Mouse (Mus musculus) kidney, adult 2 months (tissue): ENCODE measurements around the gene Sf1. TPM values are rescaled to one million over a fixed set of nuclear protein-coding genes. Genes with fewer than 3 reads are reported as not detected.

Experiments used
- DNase-seq: peaks from one replicate; pipeline ENCODE4 v3.0.0; 2021
- H3K27ac ChIP-seq: fragments of 200-500 bp; 2 replicates; pipeline ENCODE4 v1.5.1; 2012; ENCODE audit warnings: low read depth, low read length, control low read depth, inconsistent platforms; ENCODE audit not compliant: insufficient read depth
- H3K27me3 ChIP-seq: fragments of 200-500 bp; replicated peaks from 2 replicates; pipeline ENCODE4 v1.6.1; 2012; ENCODE audit warnings: mild to moderate bottlenecking, moderate library complexity, low read length, inconsistent platforms; ENCODE audit not compliant: control insufficient read depth, insufficient read depth
- H3K36me3 ChIP-seq: fragments of 200-500 bp; 2 replicates; pipeline ENCODE4 v1.6.1; 2012; ENCODE audit warnings: mild to moderate bottlenecking, moderate library complexity, low read length, inconsistent platforms; ENCODE audit not compliant: control insufficient read depth, insufficient read depth
- H3K4me1 ChIP-seq: fragments of 200-500 bp; 2 replicates; pipeline ENCODE4 v1.6.1; 2011; ENCODE audit warnings: low read length; ENCODE audit not compliant: control insufficient read depth, insufficient read depth
- H3K4me3 ChIP-seq: fragments of 200-500 bp; 2 replicates; pipeline ENCODE4 v1.5.1; 2011; ENCODE audit warnings: mild to moderate bottlenecking, low read depth, low read length, control low read depth; ENCODE audit not compliant: insufficient read depth
- CTCF ChIP-seq: fragments of 200-500 bp; conservative IDR thresholded peaks from 2 replicates; pipeline ENCODE4 v1.5.1; 2011; ENCODE audit warnings: low read depth, mild to moderate bottlenecking, control low read depth, low read length, moderate library complexity, mixed read lengths; ENCODE audit not compliant: insufficient read depth, insufficient read length
- POLR2A ChIP-seq: fragments of 200-500 bp; IDR thresholded peaks from one replicate; pipeline ENCODE4 v1.6.1; 2011; ENCODE audit warnings: low read depth, low read length, control low read depth
- WGBS: fragments of 180-500 bp; shearing (Covaris S2); methylation state at CpG from one replicate; pipeline ENCODE4 v1.1.7; 2018; 5-methylcytosine and 5-hydroxymethylcytosine counted together
- polyA plus RNA-seq: library from polyadenylated mRNA; depleted of rRNA; stranded (reverse); fragments of >200 nt; gene quantifications from 2 replicates; pipeline ENCODE4 v1.2.3, GENCODE M21; 2012

Sf1 gene
- polyA plus RNA-seq, 1 experiment, result 71.3 TPM

DNA sequence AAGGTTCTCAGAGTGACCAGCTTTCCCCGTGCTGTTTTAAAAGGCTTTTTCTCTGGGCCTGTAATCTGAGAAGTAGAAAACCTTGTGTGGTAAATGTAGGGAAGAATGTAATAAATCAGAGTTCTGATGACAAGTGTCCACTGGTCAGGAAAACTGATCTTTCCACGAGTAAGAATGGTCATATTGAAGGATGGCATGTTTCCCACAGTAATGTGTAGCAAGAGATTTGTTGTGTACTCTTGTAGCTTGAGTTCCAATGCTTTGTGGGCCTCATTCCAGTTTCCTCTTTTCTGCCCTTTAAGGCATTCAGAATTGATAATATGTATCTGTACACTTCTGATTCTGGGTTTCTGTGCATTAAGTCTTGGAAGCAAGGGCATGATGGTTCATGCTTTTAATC is 1.4 kb downstream of the Sf1 start:
- no peak for TF ChIP-seq CTCF
- TF ChIP-seq POLR2A, result no peak
- H3K36me3 ChIP-seq, result peaks cover 19% of the 10 kb centered on the region
- DNase-seq, result no peak
- no peak overlapping the region for H3K27ac ChIP-seq
- peaks cover 4% of the 10 kb centered on the region; the same call in 1 of the 2 replicates for H3K4me1 ChIP-seq
- H3K4me3 ChIP-seq, result peak overlapping the region; percentile 97
- 0% methylated on average over 2 of the region's 2 CpGs for WGBS
- H3K27me3 ChIP-seq, result no peaks in the 10 kb centered on the region

DNA sequence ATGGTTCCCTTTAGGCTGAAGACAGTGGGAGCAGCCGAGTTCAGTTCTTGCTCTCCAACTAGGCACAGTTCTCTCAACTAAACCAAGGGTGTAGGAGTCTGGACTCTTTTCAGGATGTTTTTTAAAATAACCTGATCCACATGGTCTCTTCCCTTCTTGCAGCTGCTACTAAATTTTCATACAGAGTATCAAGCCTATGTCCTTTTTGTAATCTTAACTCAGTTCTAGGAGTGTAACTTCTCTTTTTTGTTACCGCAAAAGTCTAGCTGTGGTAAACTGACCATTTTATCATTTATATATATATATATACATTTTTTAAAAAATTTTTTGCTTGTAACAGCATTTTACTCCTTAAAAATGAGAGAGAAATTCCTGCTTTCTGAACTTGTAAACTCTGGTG is 6.7 kb downstream of the Sf1 start:
- 76% methylated on average over 2 of the region's 2 CpGs for WGBS
- no peak for TF ChIP-seq POLR2A
- no peak for TF ChIP-seq CTCF

DNA sequence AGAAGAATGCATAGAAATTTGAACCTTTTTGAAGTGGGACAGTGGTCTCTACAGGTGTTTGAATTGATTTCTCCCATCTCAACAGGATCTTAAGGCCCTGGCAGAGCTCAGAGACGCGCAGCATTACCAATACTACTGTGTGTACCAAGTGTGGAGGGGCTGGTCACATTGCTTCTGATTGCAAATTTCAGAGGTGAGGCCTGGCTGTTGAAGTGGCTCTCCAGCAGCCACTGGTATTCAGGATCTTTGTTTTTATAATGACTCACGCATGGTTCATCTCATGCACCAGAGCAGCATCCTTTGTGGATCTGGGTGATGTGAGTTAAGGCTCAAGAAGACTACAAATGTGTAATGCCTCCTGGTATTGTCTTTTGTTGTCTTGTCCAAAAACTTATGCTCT is 8.9 kb downstream of the Sf1 start:
- H3K27me3 ChIP-seq, result no peaks in the 10 kb centered on the region

More for the DNA sequence above, 6.7 kb downstream of the Sf1 start:
- H3K27ac ChIP-seq, result no peak overlapping the region
- H3K4me1 ChIP-seq, result peaks cover 4% of the 10 kb centered on the region; the same call in 1 of the 2 replicates
- no peak overlapping the region for H3K4me3 ChIP-seq
- H3K27me3 ChIP-seq, result no peaks in the 10 kb centered on the region
- peaks cover 35% of the 10 kb centered on the region for H3K36me3 ChIP-seq
- DNase-seq, result no peak

DNA sequence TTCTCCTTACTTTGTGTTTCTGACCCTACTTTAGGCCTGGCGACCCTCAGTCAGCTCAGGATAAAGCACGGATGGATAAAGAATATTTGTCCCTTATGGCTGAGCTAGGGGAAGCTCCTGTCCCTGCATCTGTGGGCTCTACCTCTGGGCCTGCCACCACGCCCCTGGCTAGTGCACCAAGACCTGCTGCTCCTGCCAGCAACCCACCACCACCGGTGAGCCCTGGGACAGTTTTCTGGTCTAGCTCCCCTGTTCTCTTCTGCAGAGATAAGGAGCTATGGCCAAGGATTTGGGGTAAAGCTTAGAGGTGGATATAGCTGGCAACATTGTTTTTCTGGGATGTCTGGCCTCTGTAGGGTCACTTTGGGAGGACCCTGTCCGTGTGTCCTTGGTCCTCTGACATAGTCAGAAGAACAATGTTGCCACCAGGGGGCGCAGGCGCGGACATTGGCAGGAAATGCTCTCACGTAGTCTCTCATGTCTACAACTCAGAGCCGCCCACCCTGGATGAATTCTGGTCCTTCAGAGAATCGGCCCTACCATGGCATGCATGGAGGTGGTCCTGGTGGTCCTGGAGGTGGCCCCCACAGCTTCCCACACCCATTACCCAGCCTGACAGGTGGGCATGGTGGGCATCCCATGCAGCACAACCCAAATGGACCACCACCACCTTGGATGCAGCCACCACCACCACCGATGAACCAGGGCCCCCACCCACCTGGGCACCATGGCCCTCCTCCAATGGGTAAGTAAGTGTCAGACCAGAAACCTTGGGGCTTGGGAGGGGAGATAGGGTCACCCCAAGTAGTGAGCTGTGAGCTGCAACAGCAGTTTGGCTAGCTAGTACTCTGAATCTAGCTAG is 10.3 kb downstream of the Sf1 start:
- Histone ChIP-seq H3K4me1 (no peaks in the 10 kb centered on the region), H3K36me3 (peaks cover 30% of the 10 kb centered on the region), H3K4me3 (no peak overlapping the region), H3K27me3 (no peaks in the 10 kb centered on the region), H3K27ac (no peak overlapping the region)
- TF ChIP-seq POLR2A (no peak), CTCF (peak; percentile 71)
- WGBS, result 50% methylated on average over 12 of the region's 12 CpGs
- DNase-seq, result peak; percentile 79

More for the DNA sequence above, 8.9 kb downstream of the Sf1 start:
- no peak for DNase-seq
- Histone ChIP-seq H3K36me3 (peaks cover 32% of the 10 kb centered on the region), H3K4me1 (no peaks in the 10 kb centered on the region), H3K27ac (no peak overlapping the region), H3K4me3 (no peak overlapping the region)
- 96% methylated on average over 3 of the region's 3 CpGs for WGBS
- TF ChIP-seq CTCF (no peak), POLR2A (no peak)

DNA sequence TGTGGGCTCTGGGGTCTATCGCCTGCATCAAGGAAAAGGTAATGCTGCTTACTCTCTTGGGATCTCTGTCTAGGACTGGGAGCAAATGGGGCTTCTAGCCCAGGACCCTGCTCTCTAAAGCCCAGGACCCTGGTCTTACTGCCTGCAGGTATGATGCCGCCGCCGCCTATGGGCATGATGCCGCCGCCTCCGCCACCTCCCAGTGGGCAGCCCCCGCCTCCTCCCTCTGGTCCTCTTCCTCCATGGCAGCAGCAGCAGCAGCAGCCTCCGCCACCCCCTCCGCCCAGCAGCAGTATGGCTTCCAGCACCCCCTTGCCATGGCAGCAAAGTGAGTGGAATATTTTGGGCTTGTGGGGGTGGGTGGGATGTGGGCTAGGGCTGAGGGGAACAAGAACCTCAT is 11.1 kb downstream of the Sf1 start:
- 98% methylated on average over 10 of the region's 10 CpGs for WGBS
- TF ChIP-seq POLR2A, result no peak
- no peak for TF ChIP-seq CTCF
- H3K4me3 ChIP-seq, result no peak overlapping the region
- H3K4me1 ChIP-seq, result no peaks in the 10 kb centered on the region
- DNase-seq, result no peak
- H3K27ac ChIP-seq, result no peak overlapping the region
- H3K36me3 ChIP-seq, result peaks cover 27% of the 10 kb centered on the region
- no peaks in the 10 kb centered on the region for H3K27me3 ChIP-seq

DNA sequence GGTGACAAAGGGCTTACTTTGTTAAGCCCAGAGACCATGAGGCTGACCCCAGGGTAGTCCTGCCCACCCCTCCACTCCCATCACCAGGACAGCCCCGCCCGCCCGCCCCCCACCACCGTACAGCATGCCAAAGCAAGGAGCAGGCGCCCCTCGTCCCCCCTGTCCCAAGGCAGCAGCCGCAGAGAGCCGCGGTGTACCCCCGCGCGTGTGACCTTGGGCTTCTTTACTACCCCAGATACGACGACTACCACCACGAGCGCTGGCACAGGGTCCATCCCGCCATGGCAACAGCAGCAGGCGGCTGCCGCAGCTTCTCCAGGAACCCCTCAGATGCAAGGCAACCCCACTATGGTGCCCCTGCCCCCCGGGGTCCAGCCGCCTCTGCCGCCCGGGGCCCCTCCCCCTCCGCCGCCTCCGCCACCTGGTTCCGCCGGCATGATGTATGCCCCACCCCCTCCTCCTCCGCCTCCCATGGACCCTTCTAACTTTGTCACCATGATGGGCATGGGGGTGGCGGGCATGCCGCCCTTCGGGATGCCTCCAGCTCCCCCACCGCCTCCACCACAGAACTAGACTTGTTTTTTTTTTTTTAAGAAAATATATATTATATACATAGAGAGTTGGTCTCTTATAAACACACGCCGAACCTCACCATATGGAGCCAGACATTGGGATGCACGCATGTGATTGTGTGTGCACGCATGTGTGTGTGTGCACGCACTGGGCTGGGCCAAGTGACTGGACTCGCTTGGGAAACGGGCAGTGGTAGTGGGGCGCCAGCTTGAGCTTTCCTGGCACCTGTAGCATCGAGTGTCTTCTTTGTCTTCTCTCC is 12.1 kb downstream of the Sf1 start:
- WGBS, result 93% methylated on average over 42 of the region's 42 CpGs
- H3K4me3 ChIP-seq, result no peak overlapping the region
- no peaks in the 10 kb centered on the region for H3K27me3 ChIP-seq
- no peak for DNase-seq
- H3K4me1 ChIP-seq, result no peaks in the 10 kb centered on the region
- H3K27ac ChIP-seq, result no peak overlapping the region
- TF ChIP-seq POLR2A, result no peak
- no peak for TF ChIP-seq CTCF
- peaks cover 25% of the 10 kb centered on the region for H3K36me3 ChIP-seq

DNA sequence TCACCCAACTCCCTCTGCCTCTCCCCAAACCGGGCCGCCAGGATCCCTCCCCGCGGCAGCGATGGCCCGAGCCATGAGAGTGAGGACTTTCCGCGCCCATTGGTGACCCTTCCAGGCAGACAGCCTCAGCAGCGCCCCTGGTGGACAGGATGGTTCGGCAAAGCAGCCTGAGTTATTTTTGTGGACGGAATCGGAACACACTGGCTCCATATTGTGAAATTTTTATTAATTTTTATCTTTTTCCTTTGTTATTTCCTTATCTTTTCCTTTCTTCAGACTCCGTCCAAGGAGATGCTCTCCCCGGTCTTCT is 12.7 kb downstream of the Sf1 start:
- Histone ChIP-seq H3K4me1 (no peaks in the 10 kb centered on the region), H3K27me3 (no peaks in the 10 kb centered on the region), H3K36me3 (peaks cover 25% of the 10 kb centered on the region), H3K27ac (no peak overlapping the region), H3K4me3 (no peak overlapping the region)
- TF ChIP-seq POLR2A, result no peak
- peak; percentile 59 for TF ChIP-seq CTCF
- DNase-seq, result peak; percentile 55
- 67% methylated on average over 14 of the region's 14 CpGs for WGBS
